Mouse (Mus musculus) lung, embryonic 16.5 days (tissue): ENCODE data around the gene Mmadhc. TPM values are rescaled to one million over a fixed set of nuclear protein-coding genes. Genes with fewer than 3 reads are reported as not detected.
A peak's percentile ranks its signal among the peaks of the same experiment; 100 is the strongest.

Experiments used
- ATAC-seq: fragments of 200-750 bp; cut with Nextera tagmentation; 2 replicates; pipeline ENCODE4 v1.8.0; 2017; ENCODE audit warnings: low read depth, mild to moderate bottlenecking, moderate library complexity
- H3K27ac ChIP-seq: fragments of 300-500 bp; sonication (generic); 2 replicates; pipeline ENCODE4 v1.5.1; 2014; ENCODE audit warnings: mild to moderate bottlenecking, control low read depth, low read length
- H3K27me3 ChIP-seq: fragments of 300-500 bp; sonication (generic); 2 replicates; pipeline ENCODE4 v1.6.1; 2014; ENCODE audit warnings: low read depth, low read length, mixed read lengths; ENCODE audit not compliant: control insufficient read depth, insufficient read depth
- H3K36me3 ChIP-seq: fragments of 300-500 bp; sonication (generic); 2 replicates; pipeline ENCODE4 v1.6.1; 2014; ENCODE audit warnings: low read length; ENCODE audit not compliant: control insufficient read depth, insufficient read depth
- H3K4me1 ChIP-seq: fragments of 300-500 bp; sonication (generic); replicated peaks from 2 replicates; pipeline ENCODE4 v1.6.1; 2014; ENCODE audit warnings: low read length, mixed read lengths; ENCODE audit not compliant: control insufficient read depth, insufficient read depth
- H3K4me2 ChIP-seq: fragments of 300-500 bp; sonication (generic); 2 replicates; pipeline ENCODE4 v1.6.1; 2014; ENCODE audit warnings: low read depth, low read length, control low read depth
- H3K4me3 ChIP-seq: fragments of 300-500 bp; sonication (generic); 2 replicates; pipeline ENCODE4 v1.5.1; 2014; ENCODE audit warnings: mild to moderate bottlenecking, low read length, control low read depth
- H3K9ac ChIP-seq: fragments of 300-500 bp; sonication (generic); 2 replicates; pipeline ENCODE4 v1.6.1; 2014; ENCODE audit warnings: low read length, control low read depth
- H3K9me3 ChIP-seq: fragments of 300-500 bp; sonication (generic); 2 replicates; pipeline ENCODE4 v1.6.1; 2016; ENCODE audit warnings: low read length; ENCODE audit not compliant: control insufficient read depth
- WGBS: fragments of 180-500 bp; shearing (Covaris S2); extraction: QIAGEN DNeasy Blood & Tissue Kit; methylation state at CpG from one replicate; pipeline ENCODE4 v1.1.7; 2014; 5-methylcytosine and 5-hydroxymethylcytosine counted together
- polyA plus RNA-seq: library from polyadenylated mRNA; unstranded; fragments of >200 nt; fragmentation: Nextera tagmentation; extraction: Ambion mirVana; gene quantifications from 2 replicates; pipeline ENCODE4 v1.2.1, GENCODE M21; 2015

Gene Mmadhc
- polyA plus RNA-seq, 1 experiment from 2014 or later = 149 TPM

- H3K4me1 ChIP-seq = no peaks in the 10 kb centered on the region
- no peaks in the 10 kb centered on the region for H3K36me3 ChIP-seq
- H3K4me3 ChIP-seq = no peak overlapping the region
- no peak overlapping the region for H3K9ac ChIP-seq
- 63% methylated on average over 1 of the region's 1 CpGs for WGBS
- no peak overlapping the region for H3K4me2 ChIP-seq
- H3K27me3 ChIP-seq = no peaks in the 10 kb centered on the region
- no peak for ATAC-seq
- no peaks in the 10 kb centered on the region for H3K9me3 ChIP-seq
- no peak overlapping the region for H3K27ac ChIP-seq
These were observed 8.4 kb upstream of the Mmadhc start for GRCm38 (mm10) chr2:50304824-50305577.

- Histone ChIP-seq H3K27me3 (no peaks in the 10 kb centered on the region), H3K4me1 (peaks cover 13% of the 10 kb centered on the region), H3K27ac (no peak overlapping the region), H3K9me3 (no peaks in the 10 kb centered on the region), H3K9ac (peak overlapping the region; percentile 46; the same call in 1 of the 2 replicates), H3K36me3 (no peaks in the 10 kb centered on the region), H3K4me2 (peak overlapping the region; percentile 85), H3K4me3 (peak overlapping the region; percentile 91)
- WGBS = 1% methylated on average over 9 of the region's 9 CpGs
- 0 out of 2 replicates have a peak, but pooled peaks have one; percentile 28 for ATAC-seq
These were observed 368 bp upstream of the Mmadhc start for GRCm38 (mm10) chr2:50296987-50297350.

GRCm38 (mm10) chr2:50295562-50295961, 1.0 kb downstream of the Mmadhc start:
- Histone ChIP-seq H3K27me3 (no peaks in the 10 kb centered on the region), H3K36me3 (peaks cover 6% of the 10 kb centered on the region), H3K4me2 (peak overlapping the region; percentile 85), H3K4me1 (peaks cover 13% of the 10 kb centered on the region), H3K4me3 (peak overlapping the region; percentile 91), H3K9ac (peak overlapping the region; percentile 94), H3K27ac (no peak overlapping the region), H3K9me3 (no peaks in the 10 kb centered on the region)
- ATAC-seq = no peak
- WGBS = 21% methylated on average over 5 of the region's 5 CpGs

GRCm38 (mm10) chr2:50294084-50294483, 2.5 kb downstream of the Mmadhc start:
- no peak for ATAC-seq
- Histone ChIP-seq H3K36me3 (peaks cover 13% of the 10 kb centered on the region), H3K9me3 (no peaks in the 10 kb centered on the region), H3K27me3 (no peaks in the 10 kb centered on the region), H3K9ac (no peak overlapping the region), H3K4me2 (no peak overlapping the region), H3K4me1 (peaks cover 13% of the 10 kb centered on the region), H3K27ac (no peak overlapping the region), H3K4me3 (no peak overlapping the region)
- 61% methylated on average over 2 of the region's 2 CpGs for WGBS

GRCm38 (mm10) chr2:50293572-50293971, 3.0 kb downstream of the Mmadhc start:
- Histone ChIP-seq H3K4me2 (no peak overlapping the region), H3K4me1 (peaks cover 13% of the 10 kb centered on the region), H3K27me3 (no peaks in the 10 kb centered on the region), H3K4me3 (no peak overlapping the region), H3K36me3 (peaks cover 17% of the 10 kb centered on the region), H3K27ac (no peak overlapping the region), H3K9ac (no peak overlapping the region), H3K9me3 (no peaks in the 10 kb centered on the region)
- 78% methylated on average over 3 of the region's 3 CpGs for WGBS
- no peak for ATAC-seq

GRCm38 (mm10) chr2:50291901-50292300, 4.7 kb downstream of the Mmadhc start:
- no peak overlapping the region for H3K9ac ChIP-seq
- peaks cover 27% of the 10 kb centered on the region for H3K36me3 ChIP-seq
- WGBS = 55% methylated on average over 2 of the region's 2 CpGs
- H3K27ac ChIP-seq = no peak overlapping the region
- H3K4me2 ChIP-seq = no peak overlapping the region
- ATAC-seq = no peak
- no peak overlapping the region for H3K4me3 ChIP-seq
- no peaks in the 10 kb centered on the region for H3K27me3 ChIP-seq
- H3K9me3 ChIP-seq = no peaks in the 10 kb centered on the region
- H3K4me1 ChIP-seq = peaks cover 13% of the 10 kb centered on the region

- H3K9me3 ChIP-seq = no peaks in the 10 kb centered on the region
- H3K27me3 ChIP-seq = no peaks in the 10 kb centered on the region
- no peak overlapping the region for H3K4me2 ChIP-seq
- H3K36me3 ChIP-seq = peaks cover 34% of the 10 kb centered on the region
- WGBS = 91% methylated on average over 2 of the region's 2 CpGs
- peaks cover 13% of the 10 kb centered on the region for H3K4me1 ChIP-seq
- no peak for ATAC-seq
- no peak overlapping the region for H3K4me3 ChIP-seq
- no peak overlapping the region for H3K27ac ChIP-seq
- no peak overlapping the region for H3K9ac ChIP-seq
These were observed 5.8 kb downstream of the Mmadhc start for GRCm38 (mm10) chr2:50290754-50291153.

GRCm38 (mm10) chr2:50284781-50285180, 11.8 kb downstream of the Mmadhc start:
- no peak for ATAC-seq

GRCm38 (mm10) chr2:50284040-50284439, 12.6 kb downstream of the Mmadhc start:
- peaks cover 43% of the 10 kb centered on the region for H3K36me3 ChIP-seq
- no peak overlapping the region for H3K9ac ChIP-seq
- 78% methylated on average over 5 of the region's 5 CpGs for WGBS
- no peak overlapping the region for H3K27ac ChIP-seq
- H3K4me1 ChIP-seq = no peaks in the 10 kb centered on the region
- ATAC-seq = no peak
- no peaks in the 10 kb centered on the region for H3K27me3 ChIP-seq
- H3K9me3 ChIP-seq = no peaks in the 10 kb centered on the region
- no peak overlapping the region for H3K4me2 ChIP-seq
- no peak overlapping the region for H3K4me3 ChIP-seq

More at GRCm38 (mm10) chr2:50284781-50285180, 11.8 kb downstream of the Mmadhc start:
- no peak overlapping the region for H3K9ac ChIP-seq
- no peaks in the 10 kb centered on the region for H3K27me3 ChIP-seq
- peaks cover 42% of the 10 kb centered on the region for H3K36me3 ChIP-seq
- H3K4me1 ChIP-seq = no peaks in the 10 kb centered on the region
- no peak overlapping the region for H3K4me3 ChIP-seq
- H3K27ac ChIP-seq = no peak overlapping the region
- 79% methylated on average over 3 of the region's 3 CpGs for WGBS
- no peaks in the 10 kb centered on the region for H3K9me3 ChIP-seq
- no peak overlapping the region for H3K4me2 ChIP-seq
